Mouse (Mus musculus): ENCODE measurements around the gene Lce1i. TPM values are rescaled to one million over a fixed set of nuclear protein-coding genes. Genes with fewer than 3 reads are reported as not detected.
"Not testable (repeated sequence)": the region's sequence is repeated elsewhere in the genome, so short reads cannot be mapped to it uniquely, and the experiment has no call there.

The Lce1i gene
- not detected in 2 replicates for polyA plus RNA-seq (2014; fragmentation: Nextera tagmentation; extraction: Ambion mirVana)

GRCm38 (mm10) chr3:92778799-92779198 lies at the start of gene Lce1i:
Lce1i (minus strand) TSS chr3:92778899.
- Histone ChIP-seq H3K9me3 (ENCODE audit: control insufficient read depth, low read length) (no peaks in the 10 kb centered on the region), H3K36me3 (replicated peaks; ENCODE audit: control insufficient read depth, insufficient read depth) (no peaks in the 10 kb centered on the region), H3K4me1 (replicated peaks; ENCODE audit: control insufficient read depth, insufficient read depth, low read length) (no peaks in the 10 kb centered on the region), H3K9ac (no peak within 1 kb of the TSS), H3K27me3 (ENCODE audit: control insufficient read depth, insufficient read depth, low read length) (no peaks in the 10 kb centered on the region), H3K27ac (no peak within 1 kb of the TSS), H3K4me2 (replicated peaks) (no peak within 1 kb of the TSS), H3K4me3 (replicated peaks; ENCODE audit: low read length) (no peak within 1 kb of the TSS)
- no peak for ATAC-seq (ENCODE audit: low FRiP score)
- 92% methylated on average over 1 of the region's 1 CpGs for WGBS
- no peak for DNase-seq (ENCODE audit: low spot score)

- no peak for DNase-seq (ENCODE audit: low spot score)
- H3K27me3 ChIP-seq (ENCODE audit: control insufficient read depth, insufficient read depth, low read length) = no peaks in the 10 kb centered on the region
- no peak for ATAC-seq (ENCODE audit: low FRiP score)
- WGBS = 67% methylated on average over 1 of the region's 1 CpGs
- no peaks in the 10 kb centered on the region for H3K36me3 ChIP-seq (replicated peaks; ENCODE audit: control insufficient read depth, insufficient read depth)
- H3K4me2 ChIP-seq (replicated peaks) = no peak within 1 kb of the TSS
- no peak within 1 kb of the TSS for H3K27ac ChIP-seq
- H3K9ac ChIP-seq = no peak within 1 kb of the TSS
- no peaks in the 10 kb centered on the region for H3K4me1 ChIP-seq (replicated peaks; ENCODE audit: control insufficient read depth, insufficient read depth, low read length)
- H3K9me3 ChIP-seq (ENCODE audit: control insufficient read depth, low read length) = no peaks in the 10 kb centered on the region
- no peak within 1 kb of the TSS for H3K4me3 ChIP-seq (replicated peaks; ENCODE audit: low read length)
Observed at GRCm38 (mm10) chr3:92827108-92827507, 48.4 kb upstream of the Lce1i start, which contains the start of gene Kprp. Kprp (minus strand) TSS chr3:92827247.

- Histone ChIP-seq H3K36me3 (replicated peaks; ENCODE audit: control insufficient read depth, insufficient read depth) (no peaks in the 10 kb centered on the region), H3K9me3 (ENCODE audit: control insufficient read depth, low read length) (no peaks in the 10 kb centered on the region), H3K4me1 (replicated peaks; ENCODE audit: control insufficient read depth, insufficient read depth, low read length) (no peaks in the 10 kb centered on the region), H3K27me3 (ENCODE audit: control insufficient read depth, insufficient read depth, low read length) (no peaks in the 10 kb centered on the region), H3K4me3 (replicated peaks; ENCODE audit: low read length) (no peak overlapping the region), H3K27ac (no peak overlapping the region), H3K4me2 (replicated peaks) (no peak overlapping the region), H3K9ac (no peak overlapping the region)
- 33% methylated on average over 1 of the region's 1 CpGs for WGBS
- no peak for ATAC-seq (ENCODE audit: low FRiP score)
- DNase-seq (ENCODE audit: low spot score) = no peak
Observed at GRCm38 (mm10) chr3:92825808-92826207, 47.1 kb upstream of the Lce1i start.

- 92% methylated on average over 2 of the region's 2 CpGs for WGBS
- ATAC-seq (ENCODE audit: low FRiP score) = not testable (repeated sequence)
Observed at GRCm38 (mm10) chr3:92816036-92816435, 37.3 kb upstream of the Lce1i start.

GRCm38 (mm10) chr3:92815581-92815980 lies 36.9 kb upstream of the Lce1i start:
- H3K27ac ChIP-seq = no peak overlapping the region
- no peak overlapping the region for H3K4me3 ChIP-seq (replicated peaks; ENCODE audit: low read length)
- no peaks in the 10 kb centered on the region for H3K9me3 ChIP-seq (ENCODE audit: control insufficient read depth, low read length)
- WGBS = 96% methylated on average over 3 of the region's 3 CpGs
- H3K9ac ChIP-seq = no peak overlapping the region
- no peak for ATAC-seq (ENCODE audit: low FRiP score)
- no peak overlapping the region for H3K4me2 ChIP-seq (replicated peaks)
- no peak for DNase-seq (ENCODE audit: low spot score)
- H3K36me3 ChIP-seq (replicated peaks; ENCODE audit: control insufficient read depth, insufficient read depth) = no peaks in the 10 kb centered on the region
- no peaks in the 10 kb centered on the region for H3K4me1 ChIP-seq (replicated peaks; ENCODE audit: control insufficient read depth, insufficient read depth, low read length)
- H3K27me3 ChIP-seq (ENCODE audit: control insufficient read depth, insufficient read depth, low read length) = no peaks in the 10 kb centered on the region

More at GRCm38 (mm10) chr3:92816036-92816435, 37.3 kb upstream of the Lce1i start:
- not testable (repeated sequence) for H3K27ac ChIP-seq; H3K9ac ChIP-seq; DNase-seq (ENCODE audit: low spot score); H3K36me3 ChIP-seq (replicated peaks; ENCODE audit: control insufficient read depth, insufficient read depth); H3K27me3 ChIP-seq (ENCODE audit: control insufficient read depth, insufficient read depth, low read length); H3K4me3 ChIP-seq (replicated peaks; ENCODE audit: low read length); H3K4me1 ChIP-seq (replicated peaks; ENCODE audit: control insufficient read depth, insufficient read depth, low read length); H3K4me2 ChIP-seq (replicated peaks); H3K9me3 ChIP-seq (ENCODE audit: control insufficient read depth, low read length)

GRCm38 (mm10) chr3:92807791-92808190 lies 29.1 kb upstream of the Lce1i start, which contains the start of gene Lce1k:
Lce1k (minus strand) TSS chr3:92807891.
- Histone ChIP-seq H3K4me2 (replicated peaks) (no peak within 1 kb of the TSS), H3K4me3 (replicated peaks; ENCODE audit: low read length) (no peak within 1 kb of the TSS), H3K27ac (no peak within 1 kb of the TSS), H3K9me3 (ENCODE audit: control insufficient read depth, low read length) (no peaks in the 10 kb centered on the region), H3K4me1 (replicated peaks; ENCODE audit: control insufficient read depth, insufficient read depth, low read length) (no peaks in the 10 kb centered on the region), H3K27me3 (ENCODE audit: control insufficient read depth, insufficient read depth, low read length) (no peaks in the 10 kb centered on the region), H3K36me3 (replicated peaks; ENCODE audit: control insufficient read depth, insufficient read depth) (no peaks in the 10 kb centered on the region), H3K9ac (no peak within 1 kb of the TSS)
- DNase-seq (ENCODE audit: low spot score) (no peak), ATAC-seq (ENCODE audit: low FRiP score) (no peak)

- no peaks in the 10 kb centered on the region for H3K4me1 ChIP-seq (replicated peaks; ENCODE audit: control insufficient read depth, insufficient read depth, low read length)
- ATAC-seq (ENCODE audit: low FRiP score) = no peak
- no peak within 1 kb of the TSS for H3K4me2 ChIP-seq (replicated peaks)
- DNase-seq (ENCODE audit: low spot score) = no peak
- H3K36me3 ChIP-seq (replicated peaks; ENCODE audit: control insufficient read depth, insufficient read depth) = no peaks in the 10 kb centered on the region
- H3K4me3 ChIP-seq (replicated peaks; ENCODE audit: low read length) = no peak within 1 kb of the TSS
- no peak within 1 kb of the TSS for H3K27ac ChIP-seq
- no peaks in the 10 kb centered on the region for H3K9me3 ChIP-seq (ENCODE audit: control insufficient read depth, low read length)
- H3K9ac ChIP-seq = no peak within 1 kb of the TSS
- WGBS = 89% methylated on average over 1 of the region's 1 CpGs
- H3K27me3 ChIP-seq (ENCODE audit: control insufficient read depth, insufficient read depth, low read length) = no peaks in the 10 kb centered on the region
Observed at GRCm38 (mm10) chr3:92790414-92790813, 11.7 kb upstream of the Lce1i start, which contains the start of gene Lce1j. Lce1j (minus strand) TSS chr3:92790514.

GRCm38 (mm10) chr3:92771573-92771972 lies 7.1 kb downstream of the Lce1i start:
- ATAC-seq (ENCODE audit: low FRiP score) (no peak), DNase-seq (ENCODE audit: low spot score) (no peak)
- 25% methylated on average over 3 of the region's 3 CpGs for WGBS
- Histone ChIP-seq H3K27ac (no peak overlapping the region), H3K4me1 (replicated peaks; ENCODE audit: control insufficient read depth, insufficient read depth, low read length) (no peaks in the 10 kb centered on the region), H3K9me3 (ENCODE audit: control insufficient read depth, low read length) (no peaks in the 10 kb centered on the region), H3K4me3 (replicated peaks; ENCODE audit: low read length) (no peak overlapping the region), H3K27me3 (ENCODE audit: control insufficient read depth, insufficient read depth, low read length) (no peaks in the 10 kb centered on the region), H3K9ac (no peak overlapping the region), H3K36me3 (replicated peaks; ENCODE audit: control insufficient read depth, insufficient read depth) (no peaks in the 10 kb centered on the region), H3K4me2 (replicated peaks) (no peak overlapping the region)

- no peak for DNase-seq (ENCODE audit: low spot score)
- ATAC-seq (ENCODE audit: low FRiP score) = no peak
Observed at GRCm38 (mm10) chr3:92764965-92765364, 13.7 kb downstream of the Lce1i start, which contains the start of gene Lce1h. Lce1h (minus strand) TSS chr3:92765065.

GRCm38 (mm10) chr3:92753197-92753596 lies 25.5 kb downstream of the Lce1i start:
- H3K4me1 ChIP-seq (replicated peaks; ENCODE audit: control insufficient read depth, insufficient read depth, low read length) = no peaks in the 10 kb centered on the region
- H3K9me3 ChIP-seq (ENCODE audit: control insufficient read depth, low read length) = no peaks in the 10 kb centered on the region
- DNase-seq (ENCODE audit: low spot score) = no peak
- no peak overlapping the region for H3K9ac ChIP-seq
- no peak overlapping the region for H3K4me3 ChIP-seq (replicated peaks; ENCODE audit: low read length)
- H3K36me3 ChIP-seq (replicated peaks; ENCODE audit: control insufficient read depth, insufficient read depth) = no peaks in the 10 kb centered on the region
- no peak overlapping the region for H3K4me2 ChIP-seq (replicated peaks)
- no peaks in the 10 kb centered on the region for H3K27me3 ChIP-seq (ENCODE audit: control insufficient read depth, insufficient read depth, low read length)
- WGBS = 36% methylated on average over 3 of the region's 3 CpGs
- no peak overlapping the region for H3K27ac ChIP-seq
- ATAC-seq (ENCODE audit: low FRiP score) = no peak

More at GRCm38 (mm10) chr3:92764965-92765364, 13.7 kb downstream of the Lce1i start, which contains the start of gene Lce1h:
- H3K9me3 ChIP-seq (ENCODE audit: control insufficient read depth, low read length) = no peaks in the 10 kb centered on the region
- no peaks in the 10 kb centered on the region for H3K36me3 ChIP-seq (replicated peaks; ENCODE audit: control insufficient read depth, insufficient read depth)
- no peak within 1 kb of the TSS for H3K27ac ChIP-seq
- H3K4me3 ChIP-seq (replicated peaks; ENCODE audit: low read length) = no peak within 1 kb of the TSS
- no peak within 1 kb of the TSS for H3K9ac ChIP-seq
- H3K4me2 ChIP-seq (replicated peaks) = no peak within 1 kb of the TSS
- WGBS = 100% methylated on average over 1 of the region's 1 CpGs
- H3K27me3 ChIP-seq (ENCODE audit: control insufficient read depth, insufficient read depth, low read length) = no peaks in the 10 kb centered on the region
- H3K4me1 ChIP-seq (replicated peaks; ENCODE audit: control insufficient read depth, insufficient read depth, low read length) = no peaks in the 10 kb centered on the region
